Mouse (Mus musculus) small intestine, adult 2 months (tissue): ENCODE measurements around the gene Rpl9-ps1.

Experiments used
- CTCF ChIP-seq: fragments of 200-500 bp; IDR thresholded peaks from 2 replicates; pipeline ENCODE4 v1.5.1; 2012; ENCODE audit warnings: low read depth, mild to moderate bottlenecking, control low read depth, inconsistent platforms, low read length, moderate library complexity, mixed read lengths; ENCODE audit not compliant: insufficient replicate concordance, insufficient read length; ENCODE audit errors: extremely low read depth
- POLR2A ChIP-seq: fragments of 200-500 bp; IDR thresholded peaks from 2 replicates; pipeline ENCODE4 v1.6.1; 2012; ENCODE audit warnings: low read depth, mild to moderate bottlenecking, control low read depth, inconsistent platforms, low read length, moderate library complexity

- TF ChIP-seq CTCF (no peak), POLR2A (no peak)
These were observed 39.0 kb downstream of the Rpl9-ps1 start for GRCm38 (mm10) chr11:83606396-83606795.
